Mouse (Mus musculus) neural tube, embryonic 13.5 days (tissue): ENCODE results near the gene Hist1h4f. TPM values are rescaled to one million over a fixed set of nuclear protein-coding genes. Genes with fewer than 3 reads are reported as not detected.
"Not testable (repeated sequence)": the region's sequence is repeated elsewhere in the genome, so short reads cannot be mapped to it uniquely, and the experiment has no call there.

Source experiments
- ATAC-seq: fragments of 200-750 bp; cut with Nextera tagmentation; 2 replicates; pipeline ENCODE4 v1.8.0; 2017; ENCODE audit warnings: low read depth, mild to moderate bottlenecking, moderate TSS enrichment, moderate library complexity
- H3K27ac ChIP-seq: fragments of 300-500 bp; sonication (generic); replicated peaks from 2 replicates; pipeline ENCODE4 v1.5.1; 2015; ENCODE audit warnings: moderate library complexity, mild to moderate bottlenecking, inconsistent platforms
- H3K27me3 ChIP-seq: fragments of 300-500 bp; sonication (generic); 2 replicates; pipeline ENCODE4 v1.6.1; 2015; ENCODE audit warnings: mild to moderate bottlenecking, inconsistent platforms
- H3K36me3 ChIP-seq: fragments of 300-500 bp; sonication (generic); 2 replicates; pipeline ENCODE4 v1.6.1; 2015; ENCODE audit warnings: mild to moderate bottlenecking, inconsistent platforms
- H3K4me1 ChIP-seq: fragments of 300-500 bp; sonication (generic); replicated peaks from 2 replicates; pipeline ENCODE4 v1.6.1; 2015; ENCODE audit warnings: inconsistent platforms
- H3K4me2 ChIP-seq: fragments of 300-500 bp; sonication (generic); 2 replicates; pipeline ENCODE4 v1.6.1; 2015; ENCODE audit warnings: inconsistent platforms, mild to moderate bottlenecking, moderate library complexity
- H3K4me3 ChIP-seq: fragments of 300-500 bp; sonication (generic); 2 replicates; pipeline ENCODE4 v1.5.1; 2015; ENCODE audit warnings: mild to moderate bottlenecking, inconsistent platforms
- H3K9ac ChIP-seq: fragments of 300-500 bp; sonication (generic); 2 replicates; pipeline ENCODE4 v1.6.1; 2015; ENCODE audit warnings: moderate library complexity, mild to moderate bottlenecking, inconsistent platforms
- H3K9me3 ChIP-seq: fragments of 300-500 bp; sonication (generic); 2 replicates; pipeline ENCODE4 v1.6.1; 2016; ENCODE audit warnings: inconsistent platforms
- WGBS: fragments of 180-500 bp; shearing (Covaris S2); methylation state at CpG from one replicate; pipeline ENCODE4 v1.1.7; 2015; 5-methylcytosine and 5-hydroxymethylcytosine counted together
- polyA plus RNA-seq: library from polyadenylated mRNA; unstranded; fragments of >200 nt; fragmentation: Nextera tagmentation; extraction: Ambion mirVana; gene quantifications from 2 replicates; pipeline ENCODE4 v1.2.1, GENCODE M21; 2015

Hist1h4f gene
- polyA plus RNA-seq = not detected in 2 replicates

GRCm38 (mm10) chr13:23551146-23551834 lies at the start of gene Hist1h4f:
TSS of gene Hist1h4f (minus strand) at chr13:23551648.
- not testable (repeated sequence) for H3K27me3 ChIP-seq, H3K36me3 ChIP-seq, H3K9me3 ChIP-seq
- peak within 1 kb of the TSS; percentile 46 for H3K4me3 ChIP-seq
- peak; percentile 88 for ATAC-seq
- peak within 1 kb of the TSS; percentile 69 for H3K9ac ChIP-seq
- WGBS = under 1% methylated on average over 47 of the region's 47 CpGs
- peaks cover 28% of the 10 kb centered on the region for H3K4me1 ChIP-seq
- H3K4me2 ChIP-seq = peak within 1 kb of the TSS; percentile 65
- peak within 1 kb of the TSS; percentile 90 for H3K27ac ChIP-seq

- H3K4me3 ChIP-seq = no peak overlapping the region
- H3K9me3 ChIP-seq = no peaks in the 10 kb centered on the region
- no peaks in the 10 kb centered on the region for H3K36me3 ChIP-seq
- no peaks in the 10 kb centered on the region for H3K4me1 ChIP-seq
- no peak overlapping the region for H3K4me2 ChIP-seq
- H3K9ac ChIP-seq = no peak overlapping the region
- no peak for ATAC-seq
- WGBS = 7% methylated on average over 9 of the region's 9 CpGs
- H3K27me3 ChIP-seq = no peaks in the 10 kb centered on the region
- no peak overlapping the region for H3K27ac ChIP-seq
These were observed 46.5 kb upstream of the Hist1h4f start for GRCm38 (mm10) chr13:23597957-23598356.

- no peak for ATAC-seq
- Histone ChIP-seq H3K27me3 (no peaks in the 10 kb centered on the region), H3K4me1 (no peaks in the 10 kb centered on the region), H3K9me3 (no peaks in the 10 kb centered on the region), H3K36me3 (no peaks in the 10 kb centered on the region), H3K4me3 (no peak overlapping the region), H3K27ac (no peak overlapping the region), H3K9ac (no peak overlapping the region), H3K4me2 (no peak overlapping the region)
- 87% methylated on average over 7 of the region's 7 CpGs for WGBS
These were observed 44.3 kb upstream of the Hist1h4f start for GRCm38 (mm10) chr13:23595622-23596372.

- Histone ChIP-seq H3K9me3 (no peaks in the 10 kb centered on the region), H3K4me2 (no peak overlapping the region), H3K4me3 (no peak overlapping the region), H3K9ac (no peak overlapping the region), H3K27ac (no peak overlapping the region), H3K36me3 (no peaks in the 10 kb centered on the region), H3K27me3 (no peaks in the 10 kb centered on the region), H3K4me1 (no peaks in the 10 kb centered on the region)
- ATAC-seq = no peak
- 89% methylated on average over 2 of the region's 2 CpGs for WGBS
These were observed 43.7 kb upstream of the Hist1h4f start for GRCm38 (mm10) chr13:23595185-23595584.

GRCm38 (mm10) chr13:23593051-23593770 lies 41.8 kb upstream of the Hist1h4f start:
- no peak overlapping the region for H3K27ac ChIP-seq
- WGBS = 83% methylated on average over 5 of the region's 5 CpGs
- H3K4me1 ChIP-seq = no peaks in the 10 kb centered on the region
- H3K27me3 ChIP-seq = no peaks in the 10 kb centered on the region
- no peak overlapping the region for H3K4me3 ChIP-seq
- no peak for ATAC-seq
- no peaks in the 10 kb centered on the region for H3K36me3 ChIP-seq
- H3K9ac ChIP-seq = no peak overlapping the region
- H3K9me3 ChIP-seq = no peaks in the 10 kb centered on the region
- H3K4me2 ChIP-seq = no peak overlapping the region

- ATAC-seq = no peak
- Histone ChIP-seq H3K27me3 (no peaks in the 10 kb centered on the region), H3K4me1 (no peaks in the 10 kb centered on the region), H3K4me3 (no peak overlapping the region), H3K27ac (no peak overlapping the region), H3K36me3 (no peaks in the 10 kb centered on the region), H3K9me3 (no peaks in the 10 kb centered on the region), H3K9ac (no peak overlapping the region), H3K4me2 (no peak overlapping the region)
- 90% methylated on average over 7 of the region's 7 CpGs for WGBS
These were observed 41.2 kb upstream of the Hist1h4f start for GRCm38 (mm10) chr13:23592614-23593013.

- not testable (repeated sequence) for H3K4me3 ChIP-seq, H3K9me3 ChIP-seq, H3K27ac ChIP-seq, H3K36me3 ChIP-seq, H3K27me3 ChIP-seq, H3K4me2 ChIP-seq, H3K4me1 ChIP-seq, ATAC-seq, H3K9ac ChIP-seq
- 85% methylated on average over 7 of the region's 7 CpGs for WGBS
These were observed 40.4 kb upstream of the Hist1h4f start for GRCm38 (mm10) chr13:23591886-23592285.

GRCm38 (mm10) chr13:23591206-23591605 lies 39.8 kb upstream of the Hist1h4f start:
- Histone ChIP-seq H3K4me3 (no peak overlapping the region), H3K27ac (no peak overlapping the region), H3K4me1 (peaks cover 10% of the 10 kb centered on the region), H3K27me3 (no peaks in the 10 kb centered on the region), H3K4me2 (no peak overlapping the region), H3K9me3 (no peaks in the 10 kb centered on the region), H3K9ac (no peak overlapping the region), H3K36me3 (no peaks in the 10 kb centered on the region)
- 92% methylated on average over 7 of the region's 7 CpGs for WGBS
- no peak for ATAC-seq

GRCm38 (mm10) chr13:23586940-23587225 lies 35.4 kb upstream of the Hist1h4f start:
- H3K27ac ChIP-seq = peak overlapping the region; percentile 82
- no peaks in the 10 kb centered on the region for H3K36me3 ChIP-seq
- WGBS = 3% methylated on average over 1 of the region's 1 CpGs
- H3K27me3 ChIP-seq = no peaks in the 10 kb centered on the region
- H3K9me3 ChIP-seq = no peaks in the 10 kb centered on the region
- peak overlapping the region; percentile 58 for H3K9ac ChIP-seq
- peak overlapping the region; percentile 72 for H3K4me2 ChIP-seq
- H3K4me3 ChIP-seq = peak overlapping the region; percentile 47
- ATAC-seq = no peak
- peaks cover 36% of the 10 kb centered on the region for H3K4me1 ChIP-seq

- Histone ChIP-seq H3K27ac (peak overlapping the region; percentile 82), H3K9me3 (no peaks in the 10 kb centered on the region), H3K27me3 (no peaks in the 10 kb centered on the region), H3K9ac (peak overlapping the region; percentile 58), H3K4me2 (peak overlapping the region; percentile 72), H3K4me1 (peaks cover 39% of the 10 kb centered on the region), H3K36me3 (no peaks in the 10 kb centered on the region), H3K4me3 (peak overlapping the region; percentile 47)
- WGBS = 1% methylated on average over 22 of the region's 22 CpGs
- no peak for ATAC-seq
These were observed 34.9 kb upstream of the Hist1h4f start for GRCm38 (mm10) chr13:23586099-23586939.

- WGBS = under 1% methylated on average over 23 of the region's 36 CpGs
- Histone ChIP-seq H3K9ac (peak overlapping the region; percentile 76), H3K4me1 (peaks cover 44% of the 10 kb centered on the region), H3K4me3 (peak overlapping the region; percentile 47), H3K4me2 (peak overlapping the region; percentile 72), H3K27ac (peak overlapping the region; percentile 93)
- peak; percentile 90 for ATAC-seq
- not testable (repeated sequence) for H3K36me3 ChIP-seq, H3K9me3 ChIP-seq, H3K27me3 ChIP-seq
These were observed 34.1 kb upstream of the Hist1h4f start for GRCm38 (mm10) chr13:23585442-23586098.
